In the genomic region with DNA sequence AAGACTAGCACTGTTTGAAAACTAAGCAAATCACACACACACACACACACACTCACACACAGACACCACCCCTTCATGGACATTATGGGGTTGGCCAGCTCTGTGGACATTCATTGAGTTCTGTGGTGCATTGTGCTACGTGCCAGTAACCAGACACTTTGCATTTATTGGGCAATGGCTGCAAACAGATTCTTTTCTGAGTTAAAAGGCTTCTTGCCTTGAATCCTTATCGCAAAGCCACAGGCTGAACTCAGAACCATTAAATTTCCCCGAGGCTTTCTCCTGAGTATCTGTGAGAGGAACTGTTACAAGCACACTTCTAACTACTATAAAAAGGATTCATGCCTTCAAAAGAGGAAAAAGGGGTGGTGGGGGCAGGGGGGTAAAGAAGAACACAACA, we compare ENCODE assay signal across 13 mouse cellular contexts. TPM values are rescaled to one million over a fixed set of nuclear protein-coding genes. Genes with fewer than 3 reads are reported as not detected.
DNase-seq lines count a peak whose midpoint lies in the region; ATAC-seq and TF ChIP-seq lines count a peak whose summit lies in the region.
"Had no signal": no experiment of that assay in that cellular context is flagged by ENCODE, and none has a peak within 500 bp of the region (broad histone marks: within the 10 kb centered on the region; RNA-seq: fewer than 3 reads in every experiment).

No protein-coding gene starts in this region.

- WGBS in heart, embryonic 11.5 days (ENCODE audit: insufficient replicate concordance), result 53% methylated on average over 3 of the region's 3 CpGs
- WGBS in midbrain, embryonic 10.5 days, result 76% methylated on average over 3 of the region's 3 CpGs
- WGBS in midbrain, postnatal 0 days, result 31% methylated on average over 3 of the region's 3 CpGs
- 45% methylated on average over 3 of the region's 3 CpGs for WGBS in midbrain, embryonic 13.5 days
- 63% methylated on average over 3 of the region's 3 CpGs for WGBS in limb, embryonic 10.5 days
- WGBS in intestine, postnatal 0 days, result 55% methylated on average over 3 of the region's 3 CpGs

- peaks cover 16% of the 10 kb centered on the region; the same call in 1 of the 2 replicates for H3K4me1 ChIP-seq in heart, embryonic 11.5 days (ENCODE audit: control insufficient read depth, insufficient read depth, low read length)
- peaks cover 49% of the 10 kb centered on the region for H3K4me1 ChIP-seq in midbrain, embryonic 10.5 days
- H3K4me1 ChIP-seq in midbrain, postnatal 0 days (ENCODE audit: insufficient read depth, low read length), result peaks cover 6% of the 10 kb centered on the region
- H3K4me1 ChIP-seq in midbrain, embryonic 13.5 days (replicated peaks), result peaks cover 59% of the 10 kb centered on the region
- peaks cover 19% of the 10 kb centered on the region for H3K4me1 ChIP-seq in limb, embryonic 10.5 days
- H3K4me1 ChIP-seq in intestine, postnatal 0 days (replicated peaks; ENCODE audit: control insufficient read depth, insufficient read depth, low read length), result no peaks in the 10 kb centered on the region

- H3K9me3 ChIP-seq in heart, embryonic 11.5 days (replicated peaks; ENCODE audit: control insufficient read depth, low read length), result no peaks in the 10 kb centered on the region
- H3K9me3 ChIP-seq in midbrain, embryonic 10.5 days (replicated peaks), result no peaks in the 10 kb centered on the region
- no peaks in the 10 kb centered on the region for H3K9me3 ChIP-seq in midbrain, postnatal 0 days (ENCODE audit: low read length)
- no peaks in the 10 kb centered on the region for H3K9me3 ChIP-seq in midbrain, embryonic 13.5 days
- no peaks in the 10 kb centered on the region for H3K9me3 ChIP-seq in limb, embryonic 10.5 days (replicated peaks)
- H3K9me3 ChIP-seq in intestine, postnatal 0 days (ENCODE audit: control insufficient read depth), result no peaks in the 10 kb centered on the region
- H3K9me3 ChIP-seq: limb, embryonic 15.5 days; neural tube, embryonic 12.5 days had no signal

- peak overlapping the region; percentile 83 for H3K27ac ChIP-seq in heart, embryonic 11.5 days (ENCODE audit: low read depth, low read length)
- 0 out of 2 replicates have a peak overlapping the region, but pooled peaks have one; percentile 10 for H3K27ac ChIP-seq in midbrain, embryonic 10.5 days (replicated peaks)
- no peak overlapping the region for H3K27ac ChIP-seq in midbrain, postnatal 0 days (ENCODE audit: low read depth, low read length)
- 0 out of 2 replicates have a peak overlapping the region, but pooled peaks have one; percentile 0 for H3K27ac ChIP-seq in midbrain, embryonic 13.5 days
- H3K27ac ChIP-seq in limb, embryonic 10.5 days, result no peak overlapping the region
- no peak overlapping the region for H3K27ac ChIP-seq in intestine, postnatal 0 days (ENCODE audit: low read depth, low read length)
- H3K27ac ChIP-seq: limb, embryonic 15.5 days; neural tube, embryonic 12.5 days had no signal

- no peaks in the 10 kb centered on the region for H3K27me3 ChIP-seq in heart, embryonic 11.5 days (ENCODE audit: control insufficient read depth, insufficient read depth, low read length)
- no peaks in the 10 kb centered on the region for H3K27me3 ChIP-seq in midbrain, embryonic 10.5 days (ENCODE audit: low read depth, poor library complexity, severe bottlenecking)
- H3K27me3 ChIP-seq in midbrain, postnatal 0 days (ENCODE audit: insufficient read depth, low read length), result no peaks in the 10 kb centered on the region
- no peaks in the 10 kb centered on the region for H3K27me3 ChIP-seq in midbrain, embryonic 13.5 days
- H3K27me3 ChIP-seq in limb, embryonic 10.5 days (ENCODE audit: low read depth, poor library complexity, severe bottlenecking), result no peaks in the 10 kb centered on the region
- no peaks in the 10 kb centered on the region for H3K27me3 ChIP-seq in intestine, postnatal 0 days (replicated peaks; ENCODE audit: control insufficient read depth, insufficient read depth, low read length)
- H3K27me3 ChIP-seq: limb, embryonic 15.5 days; neural tube, embryonic 12.5 days had no signal

- no peak for DNase-seq in heart, adult 9 months (ENCODE audit: low spot score in 2 of 2)
- no peak for DNase-seq in midbrain, embryonic 10.5 days (ENCODE audit: low spot score)
- no peak for DNase-seq in midbrain, postnatal 0 days (ENCODE audit: low spot score)
- no peak for DNase-seq in limb, embryonic 10.5 days (ENCODE audit: low spot score)
- DNase-seq: gastrocnemius, postnatal 36 days; kidney, postnatal 10 days; thymus, postnatal 4 days had no signal

- no peak for ATAC-seq in heart, embryonic 11.5 days (replicated peaks; ENCODE audit: insufficient number of reproducible peaks, low FRiP score, low TSS enrichment)
- ATAC-seq in midbrain, postnatal 0 days (ENCODE audit: low FRiP score), result no peak
- 0 out of 2 replicates have a peak, but pooled peaks have one; percentile 13 for ATAC-seq in erythroid progenitor cell, adult 5-6 weeks (replicated peaks; ENCODE audit: low FRiP score, poor library complexity, severe bottlenecking)
- no peak for ATAC-seq in midbrain, embryonic 13.5 days
- no peak for ATAC-seq in intestine, postnatal 0 days

- no peaks in the 10 kb centered on the region for H3K36me3 ChIP-seq in heart, embryonic 11.5 days (ENCODE audit: control insufficient read depth, insufficient read depth, low read length)
- H3K36me3 ChIP-seq in midbrain, embryonic 10.5 days, result no peaks in the 10 kb centered on the region
- no peaks in the 10 kb centered on the region for H3K36me3 ChIP-seq in midbrain, postnatal 0 days (ENCODE audit: insufficient read depth, low read length)
- H3K36me3 ChIP-seq in midbrain, embryonic 13.5 days, result no peaks in the 10 kb centered on the region
- no peaks in the 10 kb centered on the region for H3K36me3 ChIP-seq in limb, embryonic 10.5 days
- H3K36me3 ChIP-seq in intestine, postnatal 0 days (ENCODE audit: control insufficient read depth, insufficient read depth), result no peaks in the 10 kb centered on the region
- H3K36me3 ChIP-seq: limb, embryonic 15.5 days; neural tube, embryonic 12.5 days had no signal

- no peak overlapping the region for H3K4me3 ChIP-seq in heart, embryonic 11.5 days (ENCODE audit: low read depth, low read length)
- no peak overlapping the region for H3K4me3 ChIP-seq in midbrain, embryonic 10.5 days
- no peak overlapping the region for H3K4me3 ChIP-seq in midbrain, postnatal 0 days (ENCODE audit: low read depth, low read length)
- H3K4me3 ChIP-seq in midbrain, embryonic 13.5 days (replicated peaks), result no peak overlapping the region
- H3K4me3 ChIP-seq in limb, embryonic 10.5 days, result no peak overlapping the region
- H3K4me3 ChIP-seq in intestine, postnatal 0 days (ENCODE audit: low read depth, low read length), result no peak overlapping the region
- H3K4me3 ChIP-seq: limb, embryonic 15.5 days; neural tube, embryonic 12.5 days had no signal

- H3K4me2 ChIP-seq in heart, embryonic 11.5 days, result no peak overlapping the region
- H3K4me2 ChIP-seq in midbrain, postnatal 0 days (ENCODE audit: low read depth, low read length, poor library complexity, severe bottlenecking), result no peak overlapping the region
- no peak overlapping the region for H3K4me2 ChIP-seq in midbrain, embryonic 13.5 days (replicated peaks)
- no peak overlapping the region for H3K4me2 ChIP-seq in intestine, postnatal 0 days (replicated peaks; ENCODE audit: low read depth)
- H3K4me2 ChIP-seq: limb, embryonic 15.5 days; neural tube, embryonic 12.5 days had no signal

- no peak for TF ChIP-seq CTCF in midbrain, postnatal 0 days (IDR thresholded peaks at IDR 0.05)
- no peak for TF ChIP-seq CTCF in intestine, postnatal 0 days (IDR thresholded peaks at IDR 0.05; ENCODE audit: low read depth)

- H3K9ac ChIP-seq in heart, embryonic 11.5 days (ENCODE audit: low read depth, low read length), result no peak overlapping the region
- H3K9ac ChIP-seq in midbrain, postnatal 0 days (replicated peaks; ENCODE audit: low read length, poor library complexity, severe bottlenecking), result no peak overlapping the region
- no peak overlapping the region for H3K9ac ChIP-seq in midbrain, embryonic 13.5 days (replicated peaks)
- H3K9ac ChIP-seq in intestine, postnatal 0 days (ENCODE audit: low read depth, low read length), result no peak overlapping the region
- H3K9ac ChIP-seq: limb, embryonic 15.5 days; neural tube, embryonic 12.5 days had no signal

RNA-seq across cellular contexts. Expression of a gene that starts 5.1 kb away (rescaled TPM):
- polyA plus RNA-seq in heart, embryonic 11.5 days (2014; fragmentation: Nextera tagmentation; extraction: Ambion mirVana), result 53.0 and 61.4 TPM in 2 replicates
- 54.8 and 56.3 TPM in 2 replicates for polyA plus RNA-seq in midbrain, embryonic 10.5 days (2016; fragmentation: Nextera tagmentation; extraction: Ambion mirVana)
- 157 and 184 TPM in 2 replicates for total RNA-seq in midbrain, postnatal 0 days (2014; rRNA removed)
- polyA plus RNA-seq in midbrain, postnatal 0 days (2015; fragmentation: Nextera tagmentation; extraction: Ambion mirVana), result 65.7 and 70.6 TPM in 2 replicates
- 13.0 and 28.1 TPM in 2 replicates for total RNA-seq in erythroid progenitor cell, adult 5-6 weeks (2015; ENCODE audit: low replicate concordance)
- total RNA-seq in erythroid progenitor cell, adult 5-6 weeks (2017; ENCODE audit: low replicate concordance), result 25.2 and 37.4 TPM in 2 replicates
- polyA plus RNA-seq in midbrain, embryonic 13.5 days (2015; fragmentation: Nextera tagmentation; extraction: Ambion mirVana), result 85.8 and 89.0 TPM in 2 replicates
- polyA plus RNA-seq in limb, embryonic 10.5 days (2016; fragmentation: Nextera tagmentation; extraction: Ambion mirVana), result 48.8 and 53.6 TPM in 2 replicates
- 22.9 and 26.9 TPM in 2 replicates for polyA plus RNA-seq in intestine, postnatal 0 days (2015; fragmentation: Nextera tagmentation; extraction: Ambion mirVana)

Comparison
In these comparisons a context has a peak if more than half of its experiments do, and no peak if none do; other contexts are left out.
1. H3K27ac ChIP-seq: peak in heart, embryonic 11.5 days (single experiment), midbrain, embryonic 10.5 days (single experiment) and midbrain, embryonic 13.5 days (single experiment); none in midbrain, postnatal 0 days (single experiment), limb, embryonic 10.5 days (single experiment) and intestine, postnatal 0 days (single experiment).